Mouse (Mus musculus): ENCODE measurements around the gene H2-T23. TPM values are rescaled to one million over a fixed set of nuclear protein-coding genes. Genes with fewer than 3 reads are reported as not detected.
A peak's percentile ranks its signal among the peaks of the same experiment; 100 is the strongest.
"Not testable (repeated sequence)": the region's sequence is repeated elsewhere in the genome, so short reads cannot be mapped to it uniquely, and the experiment has no call there.

The H2-T23 gene
- polyA plus RNA-seq (2014; fragmentation: Nextera tagmentation; extraction: Ambion mirVana), result 2.6 and 3.8 TPM in 2 replicates

DNA sequence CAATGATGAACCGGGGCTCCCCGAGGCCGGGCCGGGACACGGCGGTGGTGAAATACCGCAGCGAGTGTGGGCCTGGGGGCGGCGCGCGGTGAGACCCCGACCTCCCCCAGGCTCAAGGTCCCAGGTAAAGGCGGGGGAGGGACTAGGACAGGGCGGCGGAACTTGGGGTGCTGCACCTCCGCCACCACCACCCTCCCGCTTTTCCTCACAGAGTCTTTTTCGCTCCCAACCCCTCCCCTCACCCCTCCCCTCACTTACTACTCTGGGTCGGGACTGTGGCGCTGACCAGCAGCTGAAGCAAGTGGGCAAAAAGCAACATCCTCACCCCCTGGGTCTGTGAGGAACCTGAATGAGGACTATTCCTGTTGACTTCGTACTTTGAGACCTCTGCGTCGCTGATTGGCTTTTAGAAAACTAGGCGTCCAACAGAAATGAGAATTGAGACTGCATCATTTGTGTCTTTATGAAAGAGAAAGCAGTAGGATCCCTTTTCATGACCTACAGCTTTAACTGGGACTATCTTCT, at the start of gene H2-T23:
H2-T23 (minus strand) TSS at position 505 of the 525 bp plus-strand sequence.
- peak; percentile 28; the same call in 1 of the 2 replicates for ATAC-seq (ENCODE audit: low read depth)
- Histone ChIP-seq H3K4me3 (ENCODE audit: low read depth, low read length) (peak within 1 kb of the TSS; percentile 31), H3K9ac (replicated peaks; ENCODE audit: low read depth, low read length) (peak within 1 kb of the TSS; percentile 39; the same call in 1 of the 2 replicates), H3K4me2 (ENCODE audit: low read depth, low read length) (peak within 1 kb of the TSS; percentile 68)
- H3K27ac ChIP-seq (ENCODE audit: low read depth, low read length); H3K9me3 ChIP-seq (ENCODE audit: control insufficient read depth, low read length); H3K4me1 ChIP-seq (ENCODE audit: control insufficient read depth, insufficient read depth, low read length); H3K27me3 ChIP-seq (ENCODE audit: control insufficient read depth, insufficient read depth, low read length); H3K36me3 ChIP-seq (ENCODE audit: control insufficient read depth, insufficient read depth, low read length): not testable (repeated sequence)
- 1% methylated on average over 25 of the region's 25 CpGs for WGBS

DNA sequence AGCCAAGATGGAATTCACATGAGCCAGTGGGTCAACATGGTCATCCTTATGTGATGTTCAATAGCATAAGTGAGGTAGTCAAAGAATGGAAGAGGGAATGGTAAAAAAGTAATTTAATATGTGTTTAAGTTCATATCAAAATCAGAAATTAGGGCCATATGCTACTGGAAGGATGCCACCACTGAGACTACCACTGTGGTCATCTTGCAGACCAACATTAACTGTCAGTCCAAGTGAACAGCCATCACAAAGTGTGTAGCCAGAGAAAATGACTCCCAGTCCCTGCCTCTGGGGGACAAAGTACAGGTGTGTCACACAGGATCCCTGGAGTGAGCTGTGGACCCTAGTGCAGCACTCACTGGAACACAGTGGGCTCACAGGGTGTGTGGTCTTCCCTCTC, 49.2 kb upstream of the H2-T23 start:
- H3K27ac ChIP-seq (ENCODE audit: low read depth, low read length); H3K27me3 ChIP-seq (ENCODE audit: control insufficient read depth, insufficient read depth, low read length); H3K4me2 ChIP-seq (ENCODE audit: low read depth, low read length); H3K4me3 ChIP-seq (ENCODE audit: low read depth, low read length); ATAC-seq (ENCODE audit: low read depth); H3K9ac ChIP-seq (replicated peaks; ENCODE audit: low read depth, low read length); H3K4me1 ChIP-seq (ENCODE audit: control insufficient read depth, insufficient read depth, low read length); H3K9me3 ChIP-seq (ENCODE audit: control insufficient read depth, low read length); H3K36me3 ChIP-seq (ENCODE audit: control insufficient read depth, insufficient read depth, low read length): not testable (repeated sequence)

DNA sequence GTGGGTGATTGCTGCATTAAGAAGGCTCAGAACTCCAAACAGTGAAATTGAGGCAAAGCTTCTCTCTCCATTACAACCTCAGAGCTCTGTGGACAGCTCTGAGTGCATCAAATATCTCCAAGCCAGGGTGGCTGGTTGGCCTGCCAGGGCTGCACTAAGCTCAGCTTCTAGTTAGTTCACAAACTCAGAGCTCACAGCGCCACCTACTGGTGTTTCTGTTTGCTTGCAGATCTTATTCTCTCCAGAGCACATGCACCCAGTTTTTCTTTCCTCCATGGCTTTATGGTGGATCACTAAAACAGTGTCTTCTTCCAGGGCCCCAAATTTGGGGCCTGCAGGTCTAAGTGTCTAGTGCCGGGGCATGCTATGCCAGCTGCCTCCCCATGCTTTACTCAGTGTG, 28.2 kb upstream of the H2-T23 start:
- Histone ChIP-seq H3K9ac (replicated peaks; ENCODE audit: low read depth, low read length) (no peak overlapping the region), H3K4me2 (ENCODE audit: low read depth, low read length) (no peak overlapping the region), H3K27ac (ENCODE audit: low read depth, low read length) (no peak overlapping the region), H3K4me3 (ENCODE audit: low read depth, low read length) (no peak overlapping the region), H3K9me3 (ENCODE audit: control insufficient read depth, low read length) (no peaks in the 10 kb centered on the region), H3K27me3 (ENCODE audit: control insufficient read depth, insufficient read depth, low read length) (no peaks in the 10 kb centered on the region), H3K36me3 (ENCODE audit: control insufficient read depth, insufficient read depth, low read length) (no peaks in the 10 kb centered on the region), H3K4me1 (ENCODE audit: control insufficient read depth, insufficient read depth, low read length) (no peaks in the 10 kb centered on the region)
- 19% methylated on average over 2 of the region's 2 CpGs for WGBS
- no peak for ATAC-seq (ENCODE audit: low read depth)

DNA sequence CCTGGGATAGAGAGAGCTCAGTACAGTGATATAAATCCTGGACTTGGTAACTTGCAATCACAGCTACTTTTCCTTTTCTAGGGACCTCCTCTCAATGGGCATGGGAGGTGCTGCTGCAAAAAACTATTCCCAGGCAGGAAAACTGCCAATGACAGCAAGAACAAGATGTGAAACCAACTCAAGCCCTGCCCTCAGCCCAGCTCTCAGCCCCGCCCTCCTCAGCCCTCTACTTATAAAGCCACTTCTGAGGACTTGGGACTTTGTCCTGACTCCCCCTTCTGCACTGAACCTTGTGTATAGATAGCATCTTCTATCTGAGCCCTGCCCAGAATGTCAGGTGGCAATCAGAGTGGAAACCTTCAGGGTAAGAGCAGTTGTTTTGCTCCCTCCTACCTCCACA, 25.7 kb upstream of the H2-T23 start, which contains the start of gene Gm11127:
Gm11127 (minus strand) TSS at position 10 of the 400 bp plus-strand sequence.
- not testable (repeated sequence) for ATAC-seq (ENCODE audit: low read depth); H3K36me3 ChIP-seq (ENCODE audit: control insufficient read depth, insufficient read depth, low read length); H3K9me3 ChIP-seq (ENCODE audit: control insufficient read depth, low read length); H3K27me3 ChIP-seq (ENCODE audit: control insufficient read depth, insufficient read depth, low read length); H3K4me3 ChIP-seq (ENCODE audit: low read depth, low read length); H3K27ac ChIP-seq (ENCODE audit: low read depth, low read length); H3K4me2 ChIP-seq (ENCODE audit: low read depth, low read length); H3K9ac ChIP-seq (replicated peaks; ENCODE audit: low read depth, low read length); H3K4me1 ChIP-seq (ENCODE audit: control insufficient read depth, insufficient read depth, low read length)
- WGBS, result 65% methylated on average over 1 of the region's 1 CpGs

DNA sequence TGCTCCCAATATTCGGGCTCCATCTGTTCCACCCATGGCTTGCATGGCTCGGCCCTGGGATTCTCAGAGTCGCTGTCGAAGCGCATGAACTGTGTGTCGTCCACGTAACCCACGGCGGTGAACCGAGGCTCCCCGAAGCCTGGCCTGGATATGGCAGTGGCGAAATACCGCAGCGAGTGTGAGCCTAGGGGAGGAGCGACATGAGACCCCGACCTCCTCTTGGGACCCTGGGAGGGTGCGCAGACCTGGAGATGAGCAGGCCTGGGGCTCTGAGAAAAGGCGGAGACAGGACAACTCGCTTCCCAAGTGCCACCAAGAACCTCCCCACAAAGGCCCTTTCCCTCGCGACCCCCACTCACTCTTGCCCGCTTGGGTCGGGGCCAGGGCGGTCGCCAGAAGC, 25.3 kb upstream of the H2-T23 start:
- H3K27me3 ChIP-seq (ENCODE audit: control insufficient read depth, insufficient read depth, low read length); H3K9ac ChIP-seq (replicated peaks; ENCODE audit: low read depth, low read length); H3K27ac ChIP-seq (ENCODE audit: low read depth, low read length); H3K4me2 ChIP-seq (ENCODE audit: low read depth, low read length); H3K4me1 ChIP-seq (ENCODE audit: control insufficient read depth, insufficient read depth, low read length); ATAC-seq (ENCODE audit: low read depth); H3K9me3 ChIP-seq (ENCODE audit: control insufficient read depth, low read length); H3K4me3 ChIP-seq (ENCODE audit: low read depth, low read length); H3K36me3 ChIP-seq (ENCODE audit: control insufficient read depth, insufficient read depth, low read length): not testable (repeated sequence)
- WGBS, result 88% methylated on average over 24 of the region's 25 CpGs

DNA sequence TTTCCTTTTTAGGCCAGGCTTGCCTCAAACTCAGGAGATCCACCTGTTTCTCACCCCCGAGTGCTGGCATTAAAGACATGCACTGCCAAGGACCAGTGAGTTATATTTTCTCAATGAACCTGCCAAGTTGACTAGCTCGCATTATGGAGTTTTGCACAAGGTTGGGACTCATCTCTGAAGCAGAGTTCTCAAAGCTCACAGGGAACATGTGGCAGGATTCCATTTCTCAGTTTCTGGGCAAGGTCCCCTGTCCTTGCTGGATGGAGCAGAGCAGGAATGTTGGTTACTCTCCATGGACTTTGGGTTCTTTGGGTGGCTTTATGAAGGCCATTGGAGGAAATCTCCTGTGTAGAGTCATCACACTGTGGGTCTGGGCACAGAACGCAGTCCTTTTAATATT, 10.6 kb upstream of the H2-T23 start:
- Histone ChIP-seq H3K4me2 (ENCODE audit: low read depth, low read length) (peak overlapping the region; percentile 64), H3K36me3 (ENCODE audit: control insufficient read depth, insufficient read depth, low read length) (no peaks in the 10 kb centered on the region), H3K4me3 (ENCODE audit: low read depth, low read length) (no peak overlapping the region), H3K4me1 (ENCODE audit: control insufficient read depth, insufficient read depth, low read length) (no peaks in the 10 kb centered on the region), H3K27me3 (ENCODE audit: control insufficient read depth, insufficient read depth, low read length) (no peaks in the 10 kb centered on the region), H3K9me3 (ENCODE audit: control insufficient read depth, low read length) (no peaks in the 10 kb centered on the region), H3K9ac (replicated peaks; ENCODE audit: low read depth, low read length) (no peak overlapping the region), H3K27ac (ENCODE audit: low read depth, low read length) (no peak overlapping the region)
- WGBS, result 87% methylated on average over 3 of the region's 3 CpGs
- no peak for ATAC-seq (ENCODE audit: low read depth)

DNA sequence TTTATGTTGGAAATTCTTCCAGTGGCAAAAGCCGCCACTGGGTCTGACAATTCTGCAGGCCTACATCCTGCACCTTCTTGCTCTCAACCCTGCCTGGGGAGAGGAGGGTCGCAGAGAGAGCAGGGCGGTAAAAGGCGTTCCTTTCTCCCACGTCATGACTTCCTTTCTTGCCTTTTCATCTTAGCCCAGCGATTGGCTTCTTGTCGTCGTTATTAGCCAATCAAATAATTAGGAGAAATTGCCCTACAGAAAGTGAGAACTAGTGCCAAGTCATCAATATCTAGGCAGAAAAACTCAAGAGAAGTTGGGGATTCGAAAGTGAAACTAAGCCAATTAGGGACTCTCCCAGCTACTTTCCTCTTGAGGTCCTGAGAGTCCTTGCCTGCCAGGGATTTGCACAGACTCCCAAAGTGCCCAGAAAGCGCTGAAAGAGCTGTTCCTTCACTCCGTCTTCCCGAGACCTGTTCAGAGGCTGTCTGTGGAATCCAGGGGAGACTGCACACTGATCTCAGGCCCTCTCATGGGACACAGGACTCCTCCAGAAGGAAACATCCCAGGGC, 10.0 kb upstream of the H2-T23 start, which contains the start of the genes H2-T22 and Gm6034:
H2-T22 (minus strand) TSS at position 138 of the 560 bp plus-strand sequence.
Gm6034 (plus strand) TSS at position 352 of the 560 bp plus-strand sequence.
- WGBS, result under 1% methylated on average over 12 of the region's 12 CpGs
- not testable (repeated sequence) for H3K9me3 ChIP-seq (ENCODE audit: control insufficient read depth, low read length); H3K27ac ChIP-seq (ENCODE audit: low read depth, low read length); H3K36me3 ChIP-seq (ENCODE audit: control insufficient read depth, insufficient read depth, low read length); H3K4me1 ChIP-seq (ENCODE audit: control insufficient read depth, insufficient read depth, low read length); H3K27me3 ChIP-seq (ENCODE audit: control insufficient read depth, insufficient read depth, low read length); H3K9ac ChIP-seq (replicated peaks; ENCODE audit: low read depth, low read length)
- Histone ChIP-seq H3K4me2 (ENCODE audit: low read depth, low read length) (peak within 1 kb of the TSS; percentile 64), H3K4me3 (ENCODE audit: low read depth, low read length) (peak within 1 kb of the TSS; percentile 29)
- peak; percentile 97 for ATAC-seq (ENCODE audit: low read depth)

DNA sequence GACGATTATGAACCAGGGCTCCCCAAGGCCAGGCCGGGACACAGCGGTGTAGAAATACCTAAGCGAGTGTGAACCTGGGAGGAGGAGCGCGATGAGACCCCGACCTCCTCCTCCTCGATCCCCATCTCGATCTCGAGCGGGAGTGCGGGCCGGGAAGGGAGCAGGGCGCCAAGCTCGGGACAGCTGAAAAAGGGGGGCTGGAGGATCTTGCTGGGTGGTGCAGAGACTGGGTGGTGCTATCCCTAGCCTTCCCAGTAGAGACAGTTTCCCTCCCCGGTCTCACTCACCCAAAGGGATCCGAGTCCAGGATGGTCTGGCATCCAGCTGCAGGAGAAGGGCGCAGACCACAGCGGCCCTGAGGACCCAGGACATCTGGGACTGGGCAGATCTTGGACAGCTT, 9.4 kb upstream of the H2-T23 start:
- peak; percentile 80 for ATAC-seq (ENCODE audit: low read depth)
- H3K9ac ChIP-seq (replicated peaks; ENCODE audit: low read depth, low read length); H3K27me3 ChIP-seq (ENCODE audit: control insufficient read depth, insufficient read depth, low read length); H3K36me3 ChIP-seq (ENCODE audit: control insufficient read depth, insufficient read depth, low read length); H3K4me1 ChIP-seq (ENCODE audit: control insufficient read depth, insufficient read depth, low read length); H3K27ac ChIP-seq (ENCODE audit: low read depth, low read length); H3K9me3 ChIP-seq (ENCODE audit: control insufficient read depth, low read length): not testable (repeated sequence)
- H3K4me2 ChIP-seq (ENCODE audit: low read depth, low read length), result peak overlapping the region; percentile 64
- 2% methylated on average over 9 of the region's 19 CpGs for WGBS
- H3K4me3 ChIP-seq (ENCODE audit: low read depth, low read length), result peak overlapping the region; percentile 29

DNA sequence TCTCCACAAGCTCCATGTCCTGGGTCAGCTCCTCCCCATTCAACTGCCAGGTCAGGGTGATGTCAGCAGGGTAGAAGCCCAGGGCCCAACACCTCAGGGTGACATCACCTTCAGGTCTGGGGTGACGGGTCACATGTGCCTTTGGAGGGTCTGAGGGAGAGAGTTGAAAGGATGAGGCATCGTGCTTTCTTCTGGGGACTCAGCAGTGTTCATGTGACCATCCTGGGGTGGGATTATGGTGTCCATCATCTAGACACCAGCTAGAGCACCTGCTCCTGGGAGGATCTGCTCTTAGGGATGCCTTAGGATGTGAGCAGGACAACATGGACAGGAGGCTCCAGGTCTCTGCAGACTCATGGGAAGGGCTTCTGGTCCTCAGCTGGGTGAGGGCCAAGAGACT, 7.9 kb upstream of the H2-T23 start:
- not testable (repeated sequence) for H3K4me2 ChIP-seq (ENCODE audit: low read depth, low read length); H3K9me3 ChIP-seq (ENCODE audit: control insufficient read depth, low read length); H3K27ac ChIP-seq (ENCODE audit: low read depth, low read length); H3K27me3 ChIP-seq (ENCODE audit: control insufficient read depth, insufficient read depth, low read length); ATAC-seq (ENCODE audit: low read depth); H3K9ac ChIP-seq (replicated peaks; ENCODE audit: low read depth, low read length); H3K36me3 ChIP-seq (ENCODE audit: control insufficient read depth, insufficient read depth, low read length); H3K4me1 ChIP-seq (ENCODE audit: control insufficient read depth, insufficient read depth, low read length); H3K4me3 ChIP-seq (ENCODE audit: low read depth, low read length)
- 91% methylated on average over 2 of the region's 2 CpGs for WGBS

Measured in neural tube, embryonic 14.5 days (tissue).